Mouse (Mus musculus) liver, embryonic 16.5 days (tissue): ENCODE data around the gene Scn4a. TPM values are rescaled to one million over a fixed set of nuclear protein-coding genes. Genes with fewer than 3 reads are reported as not detected.

Experiments used
- ATAC-seq: fragments of 200-750 bp; cut with Nextera tagmentation; 2 replicates; pipeline ENCODE4 v1.8.0; 2017; ENCODE audit warnings: low read depth, mild to moderate bottlenecking, moderate number of reproducible peaks, moderate library complexity
- H3K27ac ChIP-seq: fragments of 300-500 bp; sonication (generic); 2 replicates; pipeline ENCODE4 v1.5.1; 2014; ENCODE audit warnings: mild to moderate bottlenecking, low read length
- H3K27me3 ChIP-seq: fragments of 300-500 bp; sonication (generic); 2 replicates; pipeline ENCODE4 v1.6.1; 2014; ENCODE audit warnings: low read depth, low read length, mixed read lengths; ENCODE audit not compliant: control insufficient read depth, insufficient read depth
- H3K36me3 ChIP-seq: fragments of 300-500 bp; sonication (generic); 2 replicates; pipeline ENCODE4 v1.6.1; 2014; ENCODE audit warnings: mild to moderate bottlenecking; ENCODE audit not compliant: control insufficient read depth, insufficient read depth
- H3K4me1 ChIP-seq: fragments of 300-500 bp; sonication (generic); 2 replicates; pipeline ENCODE4 v1.6.1; 2014; ENCODE audit warnings: low read depth, low read length, mixed read lengths; ENCODE audit not compliant: control insufficient read depth
- H3K4me2 ChIP-seq: fragments of 300-500 bp; sonication (generic); 2 replicates; pipeline ENCODE4 v1.6.1; 2014; ENCODE audit warnings: low read depth, low read length, mixed read lengths
- H3K4me3 ChIP-seq: fragments of 300-500 bp; sonication (generic); 2 replicates; pipeline ENCODE4 v1.5.1; 2014; ENCODE audit warnings: low read depth, mild to moderate bottlenecking, low read length
- H3K9ac ChIP-seq: fragments of 300-500 bp; sonication (generic); 2 replicates; pipeline ENCODE4 v1.6.1; 2014; ENCODE audit warnings: low read depth, low read length
- H3K9me3 ChIP-seq: fragments of 300-500 bp; sonication (generic); replicated peaks from 2 replicates; pipeline ENCODE4 v1.6.1; 2016; ENCODE audit warnings: low read length; ENCODE audit not compliant: control insufficient read depth
- WGBS: fragments of 180-500 bp; shearing (Covaris S2); extraction: QIAGEN DNeasy Blood & Tissue Kit; methylation state at CpG from one replicate; pipeline ENCODE4 v1.1.7; 2014; ENCODE audit not compliant: insufficient replicate concordance; 5-methylcytosine and 5-hydroxymethylcytosine counted together
- polyA plus RNA-seq: library from polyadenylated mRNA; unstranded; fragments of >200 nt; fragmentation: Nextera tagmentation; extraction: Ambion mirVana; gene quantifications from 2 replicates; pipeline ENCODE4 v1.2.1, GENCODE M21; 2015

The Scn4a gene
- polyA plus RNA-seq, 1 experiment from 2014 or later, result 0.13 TPM

DNA sequence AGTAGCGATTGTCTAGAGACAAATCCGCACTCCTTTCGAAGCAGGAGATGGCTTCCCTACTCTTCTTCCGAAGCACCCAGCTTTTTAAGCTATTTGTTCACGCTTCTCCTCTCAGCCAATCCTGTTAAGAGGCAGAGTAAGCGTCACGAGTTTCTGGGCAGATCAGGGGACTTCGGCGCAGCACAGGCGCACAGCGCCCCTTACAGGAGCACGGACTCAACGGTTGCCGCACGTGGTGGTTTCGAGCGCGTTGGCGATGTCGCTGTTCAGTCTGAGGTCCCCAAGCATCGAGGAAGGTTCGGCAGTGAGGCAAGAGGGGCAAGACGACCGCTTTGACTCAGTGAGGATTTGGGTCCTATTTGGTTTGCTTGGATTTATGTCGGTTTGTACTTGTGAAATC is 76.6 kb downstream of the Scn4a start, which contains the start of gene Tcam1:
Gene Tcam1, plus strand, starts transcription at position 219 of the 400 bp plus-strand sequence.
- H3K9me3 ChIP-seq, result no peaks in the 10 kb centered on the region
- no peaks in the 10 kb centered on the region for H3K36me3 ChIP-seq
- ATAC-seq, result no peak
- H3K27me3 ChIP-seq, result no peaks in the 10 kb centered on the region
- H3K4me3 ChIP-seq, result no peak within 1 kb of the TSS
- no peak within 1 kb of the TSS for H3K27ac ChIP-seq
- H3K9ac ChIP-seq, result no peak within 1 kb of the TSS
- H3K4me2 ChIP-seq, result 0 out of 2 replicates have a peak within 1 kb of the TSS, but pooled peaks have one; percentile 29
- peaks cover 22% of the 10 kb centered on the region for H3K4me1 ChIP-seq
- 4% methylated on average over 25 of the region's 25 CpGs for WGBS

DNA sequence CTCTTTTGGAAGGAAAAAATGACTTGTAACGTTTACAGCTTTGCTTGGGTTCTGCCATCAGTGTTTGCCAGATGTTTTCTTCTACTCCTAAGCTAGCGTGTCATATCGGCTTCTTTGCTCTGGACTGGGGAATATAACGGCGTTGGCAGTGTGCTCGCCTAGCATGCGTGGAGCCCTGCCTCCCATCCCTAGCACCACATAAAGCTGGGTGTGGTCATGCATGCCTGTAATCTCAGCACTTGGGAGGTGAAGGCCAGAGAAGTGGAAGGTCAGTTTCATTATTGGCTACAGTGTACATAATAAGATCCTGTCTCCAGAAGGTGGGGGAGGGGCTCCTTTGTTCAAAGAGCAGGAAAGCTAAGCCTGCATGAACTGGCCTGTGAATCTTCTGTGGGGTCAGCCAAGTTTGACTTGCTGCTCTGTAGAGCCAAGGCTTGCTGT is 78.1 kb downstream of the Scn4a start:
- 72% methylated on average over 7 of the region's 7 CpGs for WGBS
- Histone ChIP-seq H3K4me2 (no peak overlapping the region), H3K27me3 (no peaks in the 10 kb centered on the region), H3K36me3 (no peaks in the 10 kb centered on the region), H3K4me1 (peaks cover 33% of the 10 kb centered on the region), H3K27ac (no peak overlapping the region), H3K9ac (no peak overlapping the region), H3K9me3 (no peaks in the 10 kb centered on the region), H3K4me3 (no peak overlapping the region)
- no peak for ATAC-seq

DNA sequence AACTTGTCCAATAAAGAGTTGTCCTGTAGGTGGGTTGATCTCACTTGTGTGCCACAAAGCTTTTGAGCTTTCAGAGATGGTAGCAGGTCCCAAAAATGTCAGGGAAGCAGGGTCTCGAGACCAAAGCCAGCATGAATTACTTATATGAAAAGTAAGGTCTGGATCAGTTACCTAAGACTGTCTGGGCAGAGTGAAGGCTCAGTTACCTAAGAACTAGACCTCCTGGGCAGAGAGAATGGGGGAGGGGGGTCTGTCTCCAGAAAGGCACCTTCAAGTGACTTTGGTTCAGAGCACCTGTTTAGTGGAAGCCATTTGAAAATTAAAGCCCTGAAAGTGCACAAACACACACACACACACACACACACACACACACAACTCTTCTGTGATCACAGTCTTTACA is 78.7 kb downstream of the Scn4a start:
- Histone ChIP-seq H3K27me3 (no peaks in the 10 kb centered on the region), H3K4me1 (peaks cover 35% of the 10 kb centered on the region), H3K27ac (no peak overlapping the region), H3K4me2 (no peak overlapping the region), H3K9me3 (no peaks in the 10 kb centered on the region), H3K36me3 (no peaks in the 10 kb centered on the region), H3K9ac (no peak overlapping the region), H3K4me3 (no peak overlapping the region)
- 64% methylated on average over 1 of the region's 1 CpGs for WGBS
- no peak for ATAC-seq

DNA sequence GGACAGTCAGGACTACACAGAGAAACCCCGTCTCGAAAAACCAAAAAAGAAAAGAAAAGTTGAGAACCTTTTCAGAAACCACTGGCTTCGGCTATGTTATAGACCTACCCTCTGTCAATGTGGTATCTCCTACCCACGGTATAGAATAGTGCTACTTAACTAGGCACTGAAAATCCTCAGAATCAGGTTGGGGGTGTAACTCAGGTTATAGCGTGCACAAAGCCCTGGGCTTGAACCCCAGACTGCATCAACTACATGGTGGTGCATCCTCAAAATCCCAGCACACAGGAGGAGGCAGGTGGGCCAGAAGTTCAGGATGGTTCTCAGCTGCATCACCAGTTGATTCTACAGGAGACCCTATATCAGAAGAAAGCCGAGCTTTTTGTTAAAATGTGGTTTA is 79.3 kb downstream of the Scn4a start:
- no peak overlapping the region for H3K27ac ChIP-seq
- ATAC-seq, result no peak
- H3K27me3 ChIP-seq, result no peaks in the 10 kb centered on the region
- no peaks in the 10 kb centered on the region for H3K9me3 ChIP-seq
- H3K4me3 ChIP-seq, result 0 out of 2 replicates have a peak overlapping the region, but pooled peaks have one; percentile 93
- H3K9ac ChIP-seq, result no peak overlapping the region
- 80% methylated on average over 6 of the region's 6 CpGs for WGBS
- H3K4me2 ChIP-seq, result peak overlapping the region; percentile 96; the same call in 1 of the 2 replicates
- peaks cover 41% of the 10 kb centered on the region for H3K4me1 ChIP-seq
- H3K36me3 ChIP-seq, result no peaks in the 10 kb centered on the region

DNA sequence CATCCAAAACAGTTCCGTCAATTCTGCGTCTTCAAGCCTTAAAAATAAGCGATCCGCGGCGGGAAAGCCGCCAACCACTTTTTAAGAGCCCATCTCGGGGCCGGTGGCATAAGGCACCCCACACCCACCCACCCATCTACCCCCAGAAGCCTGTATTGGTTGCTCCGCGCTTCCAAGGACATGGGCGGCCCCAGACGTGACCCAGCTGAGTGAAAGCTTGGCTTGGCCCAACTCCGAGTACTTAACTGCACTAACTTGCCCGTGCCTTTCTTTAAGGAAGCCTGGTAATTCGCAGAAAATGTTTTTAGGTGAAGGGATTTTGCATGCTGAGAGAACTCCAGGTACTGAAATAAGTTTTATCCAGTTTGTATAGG is 79.8 kb downstream of the Scn4a start:
- Histone ChIP-seq H3K4me1 (peaks cover 46% of the 10 kb centered on the region), H3K36me3 (no peaks in the 10 kb centered on the region), H3K27ac (peak overlapping the region; percentile 86), H3K27me3 (no peaks in the 10 kb centered on the region), H3K9me3 (no peaks in the 10 kb centered on the region), H3K4me2 (peak overlapping the region; percentile 96), H3K9ac (peak overlapping the region; percentile 70), H3K4me3 (peak overlapping the region; percentile 93)
- peak; percentile 1; the same call in 1 of the 2 replicates for ATAC-seq
- WGBS, result 6% methylated on average over 16 of the region's 16 CpGs

DNA sequence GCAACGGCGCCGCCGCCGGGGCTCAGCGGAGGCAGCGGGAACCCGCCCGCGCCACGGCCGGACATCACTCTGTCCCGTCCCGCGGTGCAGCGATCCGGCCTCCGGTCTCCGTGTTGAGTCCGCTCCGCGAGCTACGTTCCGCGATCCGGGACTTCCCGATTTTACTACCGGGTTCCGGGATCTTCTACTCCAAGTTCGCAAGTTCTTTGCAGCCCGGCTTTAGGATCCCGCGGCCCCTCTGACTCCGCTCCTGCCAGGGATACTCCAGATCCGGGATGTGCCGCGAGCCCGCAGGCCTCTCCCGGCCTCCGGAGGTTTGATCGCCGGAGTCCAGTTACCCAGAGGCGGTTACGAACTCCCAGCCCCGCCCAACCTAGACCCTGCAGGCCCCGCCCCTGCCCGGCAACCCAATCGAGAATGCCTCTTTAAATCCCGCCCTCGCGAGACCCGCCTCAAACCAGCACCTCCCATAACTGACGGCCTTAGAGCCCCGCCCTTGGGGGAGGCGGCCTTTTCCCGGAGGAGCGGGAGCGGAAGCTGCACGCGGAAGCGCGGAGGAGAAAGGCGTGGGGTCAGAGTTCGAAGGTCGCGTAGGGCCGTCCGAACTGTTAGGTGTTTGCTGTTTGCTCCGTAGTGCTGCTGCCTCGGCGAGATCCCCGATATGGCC is 80.3 kb downstream of the Scn4a start, which contains the start of gene Smarcd2:
Gene Smarcd2, minus strand, starts transcription at position 329 of the 667 bp plus-strand sequence.
- H3K9me3 ChIP-seq, result no peaks in the 10 kb centered on the region
- no peaks in the 10 kb centered on the region for H3K27me3 ChIP-seq
- peak within 1 kb of the TSS; percentile 90 for H3K9ac ChIP-seq
- peak within 1 kb of the TSS; percentile 92 for H3K27ac ChIP-seq
- peaks cover 49% of the 10 kb centered on the region for H3K4me1 ChIP-seq
- ATAC-seq, result peak; percentile 93
- WGBS, result under 1% methylated on average over 71 of the region's 72 CpGs
- no peaks in the 10 kb centered on the region for H3K36me3 ChIP-seq
- peak within 1 kb of the TSS; percentile 93 for H3K4me3 ChIP-seq
- peak within 1 kb of the TSS; percentile 96 for H3K4me2 ChIP-seq

DNA sequence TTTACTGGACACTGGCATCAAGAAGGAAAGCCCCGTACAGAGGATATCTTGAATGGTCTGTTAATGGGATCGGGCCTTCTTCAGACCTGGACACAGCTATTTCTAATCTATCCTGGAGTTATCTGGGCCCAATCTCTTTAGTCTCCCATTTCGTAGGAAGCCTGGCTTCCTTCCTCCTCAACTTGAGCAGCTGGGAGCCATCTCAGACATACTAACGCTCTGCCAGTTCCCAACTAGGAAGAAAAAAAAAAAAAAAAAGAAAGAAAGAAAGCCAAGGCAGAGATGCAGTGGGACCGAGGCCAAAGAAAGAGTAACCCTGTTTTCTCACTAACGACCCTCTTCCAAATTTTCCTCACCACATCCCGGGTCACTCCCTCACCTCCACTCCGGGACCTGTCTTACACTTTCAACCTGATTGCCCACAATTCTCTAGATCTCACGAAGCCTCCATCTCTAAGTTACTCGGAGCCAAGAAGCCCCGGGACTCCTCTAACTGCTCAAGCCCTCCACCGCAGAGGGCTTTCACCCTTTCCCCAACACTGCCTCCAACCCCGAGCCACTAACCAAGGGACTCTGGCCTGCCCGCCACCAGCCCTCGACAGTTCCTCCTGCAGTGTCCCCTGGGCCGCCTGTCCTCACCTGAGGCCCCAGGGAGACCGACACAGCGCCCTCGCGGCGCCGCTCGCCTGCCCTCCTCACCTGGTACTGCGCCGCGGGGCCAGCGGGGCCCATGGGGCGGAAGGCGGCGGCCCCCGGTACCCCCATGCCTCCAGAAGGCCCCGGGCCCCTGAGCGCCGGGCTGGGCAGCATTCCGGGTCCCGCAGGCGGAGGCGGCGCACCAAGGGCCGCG is 81.1 kb downstream of the Scn4a start:
- H3K9ac ChIP-seq, result peak overlapping the region; percentile 90
- H3K36me3 ChIP-seq, result 0 out of 2 replicates have a peak, but pooled peaks cover 1% of the 10 kb centered on the region
- ATAC-seq, result peak; percentile 37
- peak overlapping the region; percentile 93 for H3K4me3 ChIP-seq
- H3K4me1 ChIP-seq, result peaks cover 49% of the 10 kb centered on the region
- under 1% methylated on average over 37 of the region's 41 CpGs for WGBS
- peak overlapping the region; percentile 67 for H3K4me2 ChIP-seq
- H3K27ac ChIP-seq, result peak overlapping the region; percentile 92
- H3K27me3 ChIP-seq, result no peaks in the 10 kb centered on the region
- H3K9me3 ChIP-seq, result no peaks in the 10 kb centered on the region

DNA sequence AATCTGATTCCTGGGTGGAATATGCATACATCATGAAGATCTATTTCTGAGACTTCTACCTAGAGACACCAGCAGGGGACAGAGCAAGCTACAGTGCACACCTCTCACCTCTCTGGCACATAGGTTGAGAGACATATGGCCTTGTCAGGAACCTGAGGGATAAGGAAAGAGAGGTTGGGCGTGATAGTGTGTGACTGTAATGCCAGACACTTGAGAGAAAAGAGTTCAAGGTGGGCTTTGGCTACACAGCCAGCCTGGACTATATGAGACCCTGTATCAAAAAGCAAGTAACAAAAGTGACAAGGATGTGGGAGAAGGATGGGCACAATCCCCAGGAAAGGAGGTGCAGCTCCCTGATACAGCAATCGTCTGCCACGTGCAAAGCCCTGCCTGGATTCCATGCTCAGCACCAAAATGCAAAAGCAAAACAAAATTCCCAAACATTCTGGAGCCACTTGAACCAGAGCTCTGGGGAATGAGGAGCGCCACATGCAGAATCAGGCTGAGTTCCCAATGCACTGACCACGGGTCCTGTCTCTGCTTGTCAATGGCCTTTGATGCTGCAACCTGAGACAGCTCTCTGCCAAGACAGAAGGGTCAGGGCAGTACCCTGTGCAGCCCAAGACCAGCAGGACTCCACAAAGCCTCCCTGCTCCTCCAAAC is 81.8 kb downstream of the Scn4a start:
- H3K4me1 ChIP-seq, result peaks cover 44% of the 10 kb centered on the region
- peaks cover 9% of the 10 kb centered on the region for H3K36me3 ChIP-seq
- H3K27ac ChIP-seq, result no peak overlapping the region
- H3K4me2 ChIP-seq, result peak overlapping the region; percentile 67
- H3K4me3 ChIP-seq, result peak overlapping the region; percentile 93
- WGBS, result 40% methylated on average over 5 of the region's 5 CpGs
- H3K9me3 ChIP-seq, result no peaks in the 10 kb centered on the region
- no peaks in the 10 kb centered on the region for H3K27me3 ChIP-seq
- ATAC-seq, result no peak
- H3K9ac ChIP-seq, result peak overlapping the region; percentile 90
